Mouse (Mus musculus) cerebellum, postnatal 25 days (tissue): ENCODE measurements around the gene Eea1.
"Not testable (repeated sequence)": the region's sequence is repeated elsewhere in the genome, so short reads cannot be mapped to it uniquely, and the experiment has no call there.

Experiments
- DNase-seq, 2 experiments: peaks; one replicate each; pipeline ENCODE4 v3.0.0; 2021; ENCODE audit warnings: mixed read lengths in 2 of 2

Eea1 gene

GRCm38 (mm10) chr10:95940046-95940900, at the start of gene Eea1:
Gene Eea1 (plus strand): TSS chr10:95940650.
- peak; percentile 92 to 97 for DNase-seq

- no peak for DNase-seq
Measured at GRCm38 (mm10) chr10:95891214-95891960, 49.1 kb upstream of the Eea1 start.

GRCm38 (mm10) chr10:95892132-95892531, 48.3 kb upstream of the Eea1 start:
- DNase-seq: no peak

GRCm38 (mm10) chr10:95893291-95893932, 47.0 kb upstream of the Eea1 start:
- no peak for DNase-seq

GRCm38 (mm10) chr10:95894036-95894855, 46.2 kb upstream of the Eea1 start:
- DNase-seq: peak; percentile 19 to 41

GRCm38 (mm10) chr10:95894856-95895386, 45.5 kb upstream of the Eea1 start:
- peak; percentile 65 to 73 for DNase-seq

- peak; percentile 12 to 30 for DNase-seq
Measured at GRCm38 (mm10) chr10:95898471-95899154, 41.8 kb upstream of the Eea1 start.

GRCm38 (mm10) chr10:95904668-95905067, 35.8 kb upstream of the Eea1 start:
- no peak for DNase-seq

- DNase-seq: no peak
Measured at GRCm38 (mm10) chr10:95909246-95909909, 31.1 kb upstream of the Eea1 start.

GRCm38 (mm10) chr10:95911016-95911415, 29.4 kb upstream of the Eea1 start:
- DNase-seq: peak in 1 of 2 experiments; percentile 8

GRCm38 (mm10) chr10:95914434-95915174, 25.8 kb upstream of the Eea1 start:
- DNase-seq: no peak

- DNase-seq: no peak
Measured at GRCm38 (mm10) chr10:95918716-95919115, 21.7 kb upstream of the Eea1 start.

- DNase-seq: no peak
Measured at GRCm38 (mm10) chr10:95923263-95924217, 16.9 kb upstream of the Eea1 start.

- DNase-seq: not testable (repeated sequence)
Measured at GRCm38 (mm10) chr10:95933631-95934030, 6.8 kb upstream of the Eea1 start.

GRCm38 (mm10) chr10:95940901-95941767, 684 bp downstream of the Eea1 start:
- peak in 1 of 2 experiments; percentile 82 for DNase-seq

GRCm38 (mm10) chr10:95941768-95942425, 1.4 kb downstream of the Eea1 start:
- DNase-seq: no peak

- DNase-seq: no peak
Measured at GRCm38 (mm10) chr10:95945086-95945485, 4.6 kb downstream of the Eea1 start.
